Mouse (Mus musculus) neural tube, embryonic 13.5 days (tissue): Measurements from ENCODE around the gene Zbtb7a. TPM values are rescaled to one million over a fixed set of nuclear protein-coding genes. Genes with fewer than 3 reads are reported as not detected.
"Not testable (repeated sequence)": the region's sequence is repeated elsewhere in the genome, so short reads cannot be mapped to it uniquely, and the experiment has no call there.

Source experiments
- ATAC-seq: fragments of 200-750 bp; cut with Nextera tagmentation; 2 replicates; pipeline ENCODE4 v1.8.0; 2017; ENCODE audit warnings: low read depth, mild to moderate bottlenecking, moderate TSS enrichment, moderate library complexity
- H3K27ac ChIP-seq: fragments of 300-500 bp; sonication (generic); replicated peaks from 2 replicates; pipeline ENCODE4 v1.5.1; 2015; ENCODE audit warnings: moderate library complexity, mild to moderate bottlenecking, inconsistent platforms
- H3K27me3 ChIP-seq: fragments of 300-500 bp; sonication (generic); 2 replicates; pipeline ENCODE4 v1.6.1; 2015; ENCODE audit warnings: mild to moderate bottlenecking, inconsistent platforms
- H3K36me3 ChIP-seq: fragments of 300-500 bp; sonication (generic); 2 replicates; pipeline ENCODE4 v1.6.1; 2015; ENCODE audit warnings: mild to moderate bottlenecking, inconsistent platforms
- H3K4me1 ChIP-seq: fragments of 300-500 bp; sonication (generic); replicated peaks from 2 replicates; pipeline ENCODE4 v1.6.1; 2015; ENCODE audit warnings: inconsistent platforms
- H3K4me2 ChIP-seq: fragments of 300-500 bp; sonication (generic); 2 replicates; pipeline ENCODE4 v1.6.1; 2015; ENCODE audit warnings: inconsistent platforms, mild to moderate bottlenecking, moderate library complexity
- H3K4me3 ChIP-seq: fragments of 300-500 bp; sonication (generic); 2 replicates; pipeline ENCODE4 v1.5.1; 2015; ENCODE audit warnings: mild to moderate bottlenecking, inconsistent platforms
- H3K9ac ChIP-seq: fragments of 300-500 bp; sonication (generic); 2 replicates; pipeline ENCODE4 v1.6.1; 2015; ENCODE audit warnings: moderate library complexity, mild to moderate bottlenecking, inconsistent platforms
- H3K9me3 ChIP-seq: fragments of 300-500 bp; sonication (generic); 2 replicates; pipeline ENCODE4 v1.6.1; 2016; ENCODE audit warnings: inconsistent platforms
- WGBS: fragments of 180-500 bp; shearing (Covaris S2); methylation state at CpG from one replicate; pipeline ENCODE4 v1.1.7; 2015; 5-methylcytosine and 5-hydroxymethylcytosine counted together
- polyA plus RNA-seq: library from polyadenylated mRNA; unstranded; fragments of >200 nt; fragmentation: Nextera tagmentation; extraction: Ambion mirVana; gene quantifications from 2 replicates; pipeline ENCODE4 v1.2.1, GENCODE M21; 2015

Gene Zbtb7a
- polyA plus RNA-seq, 1 experiment from 2014 or later, result 12.2 TPM

DNA sequence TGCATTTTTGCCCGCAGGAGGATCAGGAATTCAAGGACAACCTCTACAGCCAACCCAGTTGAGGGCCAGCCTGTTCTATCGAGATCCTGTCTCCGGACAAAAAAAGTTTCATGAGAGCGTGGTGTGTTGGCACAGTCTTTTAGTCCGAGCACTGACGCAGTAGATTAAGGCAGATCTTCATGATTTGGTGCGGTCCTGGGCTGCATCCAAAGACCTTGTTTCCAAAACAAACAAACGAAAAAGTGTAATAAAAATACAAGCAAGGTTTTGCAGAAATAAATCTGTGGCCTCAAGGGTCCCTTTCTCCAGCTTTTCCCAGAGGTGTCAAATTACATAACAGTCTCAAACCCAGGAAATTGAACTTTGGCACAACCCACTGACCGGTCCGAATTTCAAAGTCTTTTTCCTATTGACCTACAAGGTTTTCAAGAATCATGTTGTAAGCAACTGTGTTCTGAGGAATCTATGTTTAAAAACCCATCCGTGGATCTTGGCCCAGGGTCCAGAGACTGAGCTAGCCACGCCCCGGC, 41.0 kb downstream of the Zbtb7a start:
- Histone ChIP-seq H3K27me3 (no peaks in the 10 kb centered on the region), H3K9ac (peak overlapping the region; percentile 59), H3K4me2 (peak overlapping the region; percentile 58), H3K9me3 (no peaks in the 10 kb centered on the region), H3K4me3 (peak overlapping the region; percentile 91), H3K36me3 (peaks cover 38% of the 10 kb centered on the region), H3K27ac (peak overlapping the region; percentile 97), H3K4me1 (peaks cover 71% of the 10 kb centered on the region)
- 7% methylated on average over 13 of the region's 13 CpGs for WGBS
- ATAC-seq, result no peak

DNA sequence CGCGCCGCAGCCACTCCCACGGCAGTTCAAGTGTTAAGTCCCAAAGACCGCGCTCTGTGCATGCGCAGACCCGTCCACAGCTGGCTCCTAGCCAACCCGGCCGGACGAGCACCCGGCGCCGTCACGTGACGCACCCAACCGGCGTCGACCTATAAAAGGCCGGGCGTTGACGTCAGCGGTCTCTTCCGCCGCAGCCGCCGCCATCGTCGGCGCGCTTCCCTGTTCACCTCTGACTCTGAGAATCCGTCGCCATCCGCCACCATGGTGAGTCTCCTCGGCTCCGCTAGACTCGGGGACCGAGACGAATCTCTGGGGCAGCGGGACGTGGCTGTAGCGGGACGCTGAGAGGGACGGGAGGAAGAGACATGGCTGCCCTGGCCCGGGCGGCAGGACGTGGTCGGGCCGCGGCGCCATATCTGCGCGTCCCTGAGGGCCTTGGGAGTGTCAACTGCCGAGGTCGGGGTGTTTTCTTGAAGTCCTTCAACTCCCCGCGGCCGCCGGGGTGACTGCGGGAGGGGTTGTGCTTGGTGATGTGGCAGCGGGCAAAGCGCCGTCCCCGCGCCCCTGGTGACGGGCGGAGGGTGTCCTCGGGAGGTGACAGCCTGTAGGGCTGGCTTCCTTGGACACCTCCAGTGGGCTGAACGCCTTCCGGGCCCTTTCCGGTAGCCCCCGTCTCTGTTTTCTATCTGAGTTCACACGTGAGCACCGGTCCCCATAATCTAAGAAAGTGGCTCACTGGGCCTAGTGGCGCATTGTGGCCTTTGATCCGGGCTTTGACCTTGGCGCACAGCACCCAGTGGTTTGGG, 41.6 kb downstream of the Zbtb7a start, which contains the start of gene Eef2:
Eef2 (plus strand) TSS at position 166 of the 806 bp plus-strand sequence.
- Histone ChIP-seq H3K4me2 (peak within 1 kb of the TSS; percentile 98), H3K4me3 (peak within 1 kb of the TSS; percentile 91), H3K9ac (peak within 1 kb of the TSS; percentile 97), H3K36me3 (peaks cover 45% of the 10 kb centered on the region), H3K9me3 (no peaks in the 10 kb centered on the region), H3K27me3 (no peaks in the 10 kb centered on the region), H3K4me1 (peaks cover 78% of the 10 kb centered on the region), H3K27ac (peak within 1 kb of the TSS; percentile 97)
- peak; percentile 70 for ATAC-seq
- WGBS, result under 1% methylated on average over 77 of the region's 77 CpGs

DNA sequence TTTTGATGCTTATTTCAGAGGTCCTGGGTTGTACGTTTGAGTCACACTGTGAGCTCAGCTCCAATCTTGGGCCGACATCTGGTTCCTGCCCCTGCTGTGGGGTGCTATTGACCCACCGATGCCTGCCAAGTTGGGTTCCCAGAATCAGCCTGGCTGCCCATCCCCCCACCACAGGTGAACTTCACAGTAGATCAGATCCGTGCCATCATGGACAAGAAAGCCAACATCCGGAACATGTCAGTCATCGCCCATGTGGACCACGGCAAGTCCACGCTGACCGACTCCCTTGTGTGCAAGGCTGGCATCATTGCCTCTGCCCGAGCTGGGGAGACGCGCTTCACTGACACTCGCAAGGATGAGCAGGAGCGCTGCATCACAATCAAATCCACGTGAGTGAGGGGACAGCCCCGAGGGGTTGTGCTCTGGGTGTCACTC, 42.5 kb downstream of the Zbtb7a start:
- peak overlapping the region; percentile 98 for H3K4me2 ChIP-seq
- no peaks in the 10 kb centered on the region for H3K27me3 ChIP-seq
- peak overlapping the region; percentile 97 for H3K9ac ChIP-seq
- H3K4me3 ChIP-seq, result peak overlapping the region; percentile 91
- H3K9me3 ChIP-seq, result no peaks in the 10 kb centered on the region
- H3K36me3 ChIP-seq, result peaks cover 53% of the 10 kb centered on the region
- ATAC-seq, result no peak
- H3K4me1 ChIP-seq, result peaks cover 86% of the 10 kb centered on the region
- WGBS, result 14% methylated on average over 16 of the region's 16 CpGs
- peak overlapping the region; percentile 92 for H3K27ac ChIP-seq

DNA sequence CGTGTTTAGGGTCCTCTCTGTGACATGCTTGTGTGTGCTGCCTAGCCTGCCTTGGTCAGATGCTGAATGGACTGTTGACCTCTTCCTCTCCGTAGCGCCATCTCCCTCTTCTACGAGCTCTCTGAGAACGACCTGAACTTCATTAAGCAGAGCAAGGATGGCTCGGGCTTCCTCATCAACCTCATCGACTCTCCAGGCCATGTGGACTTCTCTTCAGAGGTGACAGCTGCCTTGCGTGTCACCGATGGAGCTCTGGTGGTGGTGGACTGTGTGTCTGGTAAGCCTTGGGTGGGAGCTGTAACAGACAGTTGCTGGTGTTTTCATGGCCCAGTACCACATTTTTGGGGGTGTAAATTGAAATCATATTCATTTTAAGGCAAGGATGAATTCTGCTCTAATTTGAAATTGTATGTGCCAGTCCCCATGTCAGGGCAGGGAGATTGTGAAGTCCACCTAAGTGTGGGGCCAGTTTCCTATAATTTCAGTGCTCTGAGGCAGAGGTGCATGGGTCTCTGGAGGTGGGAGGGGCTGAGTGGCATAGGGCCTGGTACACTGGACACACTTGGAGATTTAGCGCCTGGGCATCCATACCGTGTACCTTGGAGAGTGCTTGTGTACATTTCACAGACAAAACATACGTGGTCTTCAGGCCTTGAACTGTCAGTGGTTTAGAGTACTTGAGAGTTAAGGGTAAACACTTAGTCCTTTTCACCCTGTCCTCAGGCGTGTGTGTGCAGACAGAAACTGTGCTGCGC, 43.1 kb downstream of the Zbtb7a start:
- H3K4me3 ChIP-seq, result peak overlapping the region; percentile 91
- H3K4me1 ChIP-seq, result peaks cover 80% of the 10 kb centered on the region
- ATAC-seq, result no peak
- peak overlapping the region; percentile 98 for H3K4me2 ChIP-seq
- no peak overlapping the region for H3K27ac ChIP-seq
- H3K9ac ChIP-seq, result peak overlapping the region; percentile 97
- no peaks in the 10 kb centered on the region for H3K9me3 ChIP-seq
- H3K27me3 ChIP-seq, result no peaks in the 10 kb centered on the region
- peaks cover 53% of the 10 kb centered on the region for H3K36me3 ChIP-seq
- 69% methylated on average over 14 of the region's 14 CpGs for WGBS

DNA sequence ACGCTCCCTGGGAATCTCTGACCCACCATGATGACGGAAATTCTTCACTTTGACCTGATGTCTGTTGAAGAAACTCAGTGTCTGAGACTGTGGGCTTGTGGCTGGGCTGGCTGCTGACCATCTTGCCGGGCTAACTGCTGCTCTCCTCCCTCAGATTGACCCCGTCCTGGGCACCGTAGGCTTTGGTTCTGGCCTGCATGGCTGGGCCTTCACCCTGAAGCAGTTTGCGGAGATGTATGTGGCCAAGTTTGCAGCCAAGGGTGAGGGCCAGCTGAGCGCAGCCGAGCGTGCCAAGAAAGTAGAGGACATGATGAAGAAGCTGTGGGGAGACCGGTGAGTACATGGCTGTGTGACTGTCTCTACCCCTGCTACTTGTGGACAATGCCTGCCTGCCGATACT, 43.9 kb downstream of the Zbtb7a start:
- H3K27me3 ChIP-seq, result no peaks in the 10 kb centered on the region
- no peak for ATAC-seq
- H3K36me3 ChIP-seq, result peaks cover 53% of the 10 kb centered on the region
- 96% methylated on average over 11 of the region's 11 CpGs for WGBS
- no peak overlapping the region for H3K27ac ChIP-seq
- H3K4me1 ChIP-seq, result peaks cover 78% of the 10 kb centered on the region
- H3K9ac ChIP-seq, result no peak overlapping the region
- H3K4me2 ChIP-seq, result no peak overlapping the region
- H3K9me3 ChIP-seq, result no peaks in the 10 kb centered on the region
- H3K4me3 ChIP-seq, result 0 out of 2 replicates have a peak overlapping the region, but pooled peaks have one; percentile 91

DNA sequence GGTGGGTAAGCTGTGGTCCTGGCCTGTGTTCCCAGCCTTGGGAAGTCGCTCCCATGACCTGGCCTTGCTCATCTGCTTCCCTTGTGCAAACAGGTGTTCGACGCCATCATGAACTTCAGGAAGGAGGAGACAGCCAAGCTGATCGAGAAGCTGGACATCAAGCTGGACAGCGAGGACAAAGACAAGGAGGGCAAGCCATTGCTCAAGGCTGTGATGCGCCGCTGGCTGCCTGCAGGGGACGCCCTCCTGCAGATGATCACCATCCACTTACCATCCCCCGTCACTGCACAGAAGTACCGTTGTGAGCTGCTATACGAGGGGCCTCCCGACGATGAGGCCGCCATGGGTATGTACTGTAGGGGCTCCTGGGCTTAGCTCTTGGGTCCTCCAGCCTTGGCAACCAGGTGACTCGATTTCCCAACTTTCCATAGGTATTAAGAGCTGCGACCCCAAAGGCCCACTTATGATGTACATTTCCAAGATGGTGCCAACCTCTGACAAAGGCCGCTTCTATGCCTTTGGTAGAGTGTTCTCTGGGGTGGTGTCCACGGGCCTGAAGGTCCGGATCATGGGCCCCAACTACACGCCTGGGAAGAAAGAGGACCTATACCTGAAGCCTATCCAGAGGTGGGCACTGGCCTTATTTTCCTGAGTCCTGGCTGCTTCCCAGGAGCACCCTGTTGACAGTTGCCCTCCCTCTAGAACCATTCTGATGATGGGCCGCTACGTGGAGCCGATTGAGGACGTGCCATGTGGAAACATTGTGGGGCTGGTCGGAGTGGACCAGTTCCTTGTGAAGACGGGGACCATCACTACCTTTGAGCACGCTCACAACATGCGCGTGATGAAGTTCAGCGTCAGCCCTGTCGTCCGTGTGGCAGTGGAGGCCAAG, 44.7 kb downstream of the Zbtb7a start:
- Histone ChIP-seq H3K9me3 (no peaks in the 10 kb centered on the region), H3K4me3 (no peak overlapping the region), H3K27ac (no peak overlapping the region; the same call in none of the 2 replicates), H3K4me2 (no peak overlapping the region), H3K4me1 (peaks cover 78% of the 10 kb centered on the region), H3K9ac (no peak overlapping the region), H3K36me3 (peaks cover 60% of the 10 kb centered on the region), H3K27me3 (no peaks in the 10 kb centered on the region)
- no peak for ATAC-seq
- 91% methylated on average over 32 of the region's 32 CpGs for WGBS

DNA sequence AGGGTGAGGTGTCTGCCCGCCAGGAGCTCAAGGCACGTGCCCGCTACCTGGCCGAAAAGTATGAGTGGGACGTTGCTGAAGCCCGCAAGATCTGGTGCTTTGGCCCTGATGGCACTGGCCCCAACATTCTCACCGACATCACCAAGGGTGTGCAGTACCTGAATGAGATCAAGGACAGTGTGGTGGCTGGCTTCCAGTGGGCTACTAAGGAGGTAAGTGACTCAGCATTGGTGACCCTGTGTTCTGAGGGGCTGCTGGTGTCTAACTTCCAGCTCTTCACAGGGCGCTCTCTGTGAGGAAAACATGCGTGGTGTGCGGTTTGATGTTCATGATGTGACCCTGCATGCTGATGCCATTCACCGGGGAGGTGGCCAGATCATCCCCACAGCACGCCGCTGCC, 45.9 kb downstream of the Zbtb7a start:
- H3K9ac ChIP-seq, result no peak overlapping the region
- H3K36me3 ChIP-seq, result peaks cover 71% of the 10 kb centered on the region
- peaks cover 68% of the 10 kb centered on the region for H3K4me1 ChIP-seq
- H3K4me2 ChIP-seq, result no peak overlapping the region
- 94% methylated on average over 13 of the region's 13 CpGs for WGBS
- no peak overlapping the region for H3K4me3 ChIP-seq
- no peaks in the 10 kb centered on the region for H3K27me3 ChIP-seq
- ATAC-seq, result no peak
- no peaks in the 10 kb centered on the region for H3K9me3 ChIP-seq
- H3K27ac ChIP-seq, result no peak overlapping the region

DNA sequence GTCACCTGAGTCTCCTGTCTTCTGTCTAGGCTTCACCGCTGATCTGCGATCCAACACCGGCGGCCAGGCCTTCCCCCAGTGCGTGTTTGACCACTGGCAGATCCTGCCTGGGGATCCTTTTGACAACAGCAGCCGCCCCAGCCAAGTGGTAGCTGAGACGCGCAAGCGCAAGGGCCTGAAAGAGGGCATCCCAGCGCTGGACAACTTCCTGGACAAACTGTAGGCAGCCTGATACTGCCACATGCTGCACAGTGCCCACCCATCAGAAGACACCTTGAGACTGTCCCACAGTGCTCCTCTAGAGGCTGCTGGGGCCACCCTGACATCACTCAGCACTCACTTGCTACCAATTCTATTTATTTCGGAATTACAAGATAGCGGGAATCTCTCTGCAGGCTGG, 46.8 kb downstream of the Zbtb7a start:
- WGBS, result 83% methylated on average over 12 of the region's 12 CpGs
- ATAC-seq, H3K9me3 ChIP-seq, H3K27me3 ChIP-seq, H3K4me2 ChIP-seq, H3K4me3 ChIP-seq, H3K9ac ChIP-seq: not testable (repeated sequence)
- peak overlapping the region; percentile 72; the same call in 1 of the 2 replicates for H3K27ac ChIP-seq
- H3K36me3 ChIP-seq, result peaks cover 77% of the 10 kb centered on the region
- peaks cover 66% of the 10 kb centered on the region for H3K4me1 ChIP-seq

DNA sequence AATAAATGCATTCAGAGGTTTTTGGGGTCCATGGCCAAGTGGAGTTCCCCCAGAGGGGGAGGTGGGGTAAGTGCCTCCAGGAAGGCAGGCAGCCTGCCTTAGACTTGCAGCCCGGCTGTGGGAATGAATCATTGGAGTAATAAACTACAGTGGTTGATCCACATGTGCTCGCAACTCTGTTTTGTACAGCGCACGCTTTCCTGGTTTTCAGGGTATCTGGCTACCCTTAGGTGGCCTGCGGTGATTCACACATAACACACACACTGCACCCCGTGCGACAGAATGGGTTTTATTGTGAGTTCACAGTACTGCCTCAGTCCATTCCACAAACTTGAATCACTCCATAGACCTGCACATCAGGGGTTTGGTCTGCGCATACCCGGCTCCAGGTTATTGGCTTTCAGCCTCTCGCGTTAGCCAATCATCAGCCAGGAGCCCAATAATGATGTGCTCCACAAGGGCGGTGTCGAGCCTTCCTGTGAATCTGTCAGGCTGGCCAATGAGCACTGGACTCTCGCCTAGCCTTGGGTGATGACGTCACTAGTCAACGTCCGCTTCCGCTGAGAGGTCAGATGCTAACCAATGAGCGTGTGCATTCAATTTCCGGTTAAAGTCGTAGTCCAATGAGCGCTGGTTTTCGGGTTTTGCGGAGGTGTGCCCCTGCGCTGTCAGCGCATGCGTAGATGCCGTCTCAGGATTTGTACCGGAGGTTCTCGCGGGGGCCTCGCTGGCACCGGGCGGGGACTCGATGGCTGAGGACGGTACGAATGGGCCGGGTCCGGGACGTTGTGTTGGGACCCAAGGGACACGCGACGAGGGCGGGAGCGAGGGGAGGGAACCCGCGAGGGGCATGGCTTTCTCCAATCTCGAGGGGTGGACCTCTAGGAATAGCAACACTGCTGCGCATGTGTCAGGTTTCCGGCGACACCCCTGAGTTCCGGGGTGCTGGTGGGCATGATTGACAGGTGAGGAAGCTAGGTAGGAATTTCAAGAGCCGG, 47.6 kb downstream of the Zbtb7a start, which contains the start of gene Dapk3:
Dapk3 (plus strand) TSS at position 670 of the 998 bp plus-strand sequence.
- Histone ChIP-seq H3K9me3 (no peaks in the 10 kb centered on the region), H3K9ac (peak within 1 kb of the TSS; percentile 81), H3K4me2 (peak within 1 kb of the TSS; percentile 61), H3K4me3 (peak within 1 kb of the TSS; percentile 71), H3K27ac (peak within 1 kb of the TSS; percentile 90), H3K27me3 (no peaks in the 10 kb centered on the region), H3K4me1 (peaks cover 61% of the 10 kb centered on the region), H3K36me3 (peaks cover 80% of the 10 kb centered on the region)
- WGBS, result 4% methylated on average over 53 of the region's 53 CpGs
- ATAC-seq, result peak; percentile 94

DNA sequence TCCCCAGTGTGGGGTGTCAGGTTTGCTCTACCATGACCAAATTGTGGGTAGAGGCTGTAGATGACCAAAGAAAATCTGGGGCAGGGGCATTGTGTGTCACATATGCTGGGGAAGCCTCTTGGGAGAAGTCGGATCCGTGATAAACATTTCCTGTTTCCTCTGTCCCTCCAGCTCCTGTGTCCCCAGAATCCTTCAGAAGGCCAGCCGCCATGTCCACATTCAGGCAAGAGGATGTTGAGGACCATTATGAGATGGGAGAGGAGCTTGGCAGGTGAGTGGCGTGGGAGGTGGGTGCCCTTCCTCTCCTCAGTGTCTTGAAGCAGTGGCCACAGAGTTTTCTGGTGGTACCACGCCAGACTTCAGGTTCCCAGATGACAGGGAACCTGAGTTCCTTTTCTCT, 48.8 kb downstream of the Zbtb7a start, which contains the start of gene 4930442H23Rik:
4930442H23Rik (minus strand) TSS at position 45 of the 400 bp plus-strand sequence.
- peaks cover 73% of the 10 kb centered on the region for H3K36me3 ChIP-seq
- H3K27ac ChIP-seq, result peak within 1 kb of the TSS; percentile 90
- no peak for ATAC-seq
- peak within 1 kb of the TSS; percentile 61 for H3K4me2 ChIP-seq
- H3K9me3 ChIP-seq, result no peaks in the 10 kb centered on the region
- WGBS, result 87% methylated on average over 5 of the region's 5 CpGs
- H3K4me1 ChIP-seq, result peaks cover 50% of the 10 kb centered on the region
- H3K27me3 ChIP-seq, result no peaks in the 10 kb centered on the region
- peak within 1 kb of the TSS; percentile 81 for H3K9ac ChIP-seq
- peak within 1 kb of the TSS; percentile 71 for H3K4me3 ChIP-seq
